Mouse (Mus musculus) duodenum, adult 2 months (tissue): ENCODE data around the gene Rpl35. TPM values are rescaled to one million over a fixed set of nuclear protein-coding genes. Genes with fewer than 3 reads are reported as not detected.

Source experiments
- polyA plus RNA-seq: library from polyadenylated mRNA; depleted of rRNA; stranded (reverse); fragments of >200 nt; gene quantifications from 2 replicates; pipeline ENCODE4 v1.2.3, GENCODE M21; 2012; ENCODE audit warnings: low replicate concordance; rRNA removed

The Rpl35 gene
- polyA plus RNA-seq, result 77.2 and 77.4 TPM in 2 replicates

DNA sequence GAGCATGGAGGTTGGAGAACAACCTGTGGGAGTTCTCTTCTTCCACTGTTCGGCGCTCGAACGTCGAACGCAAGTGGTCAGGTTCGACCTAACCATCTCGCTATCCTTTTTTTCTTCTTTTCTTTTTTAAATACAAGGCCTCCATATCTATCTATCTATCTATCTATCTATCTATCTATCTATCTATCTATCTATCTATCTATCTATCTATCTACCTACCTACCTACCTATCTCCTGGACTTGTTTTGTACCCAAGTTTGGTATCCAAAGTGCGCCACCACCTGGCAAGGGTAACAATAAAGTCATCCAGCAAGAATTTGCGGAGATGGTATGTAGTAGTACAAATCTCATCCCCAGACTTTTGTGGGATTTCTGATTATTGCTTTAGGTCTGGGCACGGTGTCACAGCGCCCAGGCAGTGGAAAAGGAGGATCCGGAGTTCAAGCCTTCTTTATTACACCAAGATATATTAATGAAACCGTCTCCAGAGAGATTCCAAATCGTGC, at the start of gene Rpl35:
TSS of gene Rpl35 (minus strand) at position 51 of the 506 bp plus-strand sequence.

GRCm38 (mm10) chr2:39004880-39005435, 466 bp downstream of the Rpl35 start, which contains the start of gene Arpc5l:
Gene Arpc5l, plus strand, starts transcription at chr2:39005348.

DNA sequence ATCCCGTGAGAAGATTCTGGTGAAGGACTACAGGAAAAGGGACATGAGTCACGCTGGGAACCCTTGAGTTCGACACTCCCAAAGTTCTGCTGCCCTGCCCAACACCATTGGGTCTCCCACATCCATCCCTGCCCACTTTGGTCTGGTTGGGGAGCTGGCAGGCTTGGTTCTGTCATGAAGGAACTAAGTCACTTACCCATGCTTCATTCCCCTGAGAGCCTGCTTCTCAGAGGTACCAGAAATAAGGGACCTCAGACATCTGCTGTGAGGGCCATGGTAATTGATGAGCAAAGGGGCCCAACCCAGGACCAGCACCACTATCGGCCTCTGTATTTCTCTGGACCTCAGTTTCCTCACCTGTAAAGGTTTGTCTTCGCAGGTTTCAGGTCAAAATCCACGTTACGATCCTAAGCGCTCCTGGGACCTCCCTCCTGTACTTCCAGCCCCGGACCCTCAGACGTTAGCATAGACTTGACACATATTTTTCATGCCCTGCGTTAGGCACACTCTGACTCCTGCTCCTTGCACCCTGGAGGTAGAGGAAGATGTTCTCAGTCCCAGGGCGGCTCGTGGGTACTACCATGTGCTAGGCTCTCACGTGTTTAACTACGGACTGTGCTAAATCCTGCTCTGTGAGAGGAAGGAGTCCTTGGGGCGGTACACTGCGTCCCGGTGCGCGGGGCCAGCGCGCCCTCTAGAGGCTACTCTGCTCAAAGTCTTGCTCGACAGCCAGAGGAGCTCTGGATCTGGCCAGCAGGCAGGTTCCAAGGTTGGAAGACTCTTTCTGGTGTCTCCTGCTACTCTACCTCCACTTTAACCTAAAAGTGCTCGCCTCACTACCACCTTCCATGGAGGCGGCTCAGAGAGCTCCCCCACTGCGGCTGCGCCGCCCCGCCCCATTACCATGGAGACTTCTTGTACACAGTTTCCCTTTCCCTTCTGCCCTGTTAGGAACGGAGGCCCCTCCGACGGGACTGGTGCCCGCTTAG, 7.7 kb downstream of the Rpl35 start, which contains the start of gene Wdr38:
TSS of gene Wdr38 (plus strand) at position 91 of the 989 bp plus-strand sequence.

Other genes starting within 250 kb of the Rpl35 start
- gene Nr6a1, start 77.9 kb downstream of the Rpl35 start, polyA plus RNA-seq, result 2.7 and 5.4 TPM in 2 replicates
- 0.46 and 1.1 TPM in 2 replicates for gene Olfml2a, start 73.6 kb downstream of the Rpl35 start, polyA plus RNA-seq
- 0.30 and 0.56 TPM in 2 replicates for gene Wdr38, start 8.1 kb downstream of the Rpl35 start, polyA plus RNA-seq
- 25.3 and 27.8 TPM in 2 replicates for gene Arpc5l, start 276 bp downstream of the Rpl35 start, polyA plus RNA-seq
- gene Golga1, start 59.9 kb upstream of the Rpl35 start, polyA plus RNA-seq, result 7.4 and 8.6 TPM in 2 replicates
- 0.05 and 0.11 TPM in 2 replicates for gene Scai, start 185.1 kb upstream of the Rpl35 start, polyA plus RNA-seq
- 2.9 and 3.8 TPM in 2 replicates for gene Ppp6c, start 220.8 kb upstream of the Rpl35 start, polyA plus RNA-seq